Mouse (Mus musculus) small intestine, adult 2 months (tissue): ENCODE results near the gene Btrc.

ENCODE experiments used
- CTCF ChIP-seq: fragments of 200-500 bp; IDR thresholded peaks from 2 replicates; pipeline ENCODE4 v1.5.1; 2012; ENCODE audit warnings: low read depth, mild to moderate bottlenecking, control low read depth, inconsistent platforms, low read length, moderate library complexity, mixed read lengths; ENCODE audit not compliant: insufficient replicate concordance, insufficient read length; ENCODE audit errors: extremely low read depth
- POLR2A ChIP-seq: fragments of 200-500 bp; IDR thresholded peaks from 2 replicates; pipeline ENCODE4 v1.6.1; 2012; ENCODE audit warnings: low read depth, mild to moderate bottlenecking, control low read depth, inconsistent platforms, low read length, moderate library complexity

DNA sequence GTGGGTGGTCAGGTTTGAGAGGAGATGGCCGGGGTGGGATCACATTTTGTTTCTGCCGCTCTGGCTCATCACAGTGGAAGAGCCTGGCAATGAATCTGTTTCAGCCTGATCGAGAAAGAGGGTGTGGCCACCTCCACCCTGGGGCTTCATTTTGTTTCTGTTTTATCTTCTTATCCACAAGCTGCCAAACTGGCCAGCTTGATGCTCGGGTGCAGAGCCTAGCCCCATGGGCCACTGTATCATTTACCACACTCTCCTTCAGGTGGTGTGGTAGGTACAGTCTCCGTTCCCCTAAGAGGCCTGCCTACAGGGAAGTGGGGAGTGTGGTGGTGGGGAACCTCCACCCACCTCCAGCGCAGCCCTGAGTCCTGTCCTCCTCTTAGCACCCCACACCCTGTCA, 209.5 kb downstream of the Btrc start:
- TF ChIP-seq POLR2A, result no peak
- TF ChIP-seq CTCF, result no peak
